Mouse (Mus musculus) CH12.LX (cell line): ENCODE measurements around the gene Tagln3. TPM values are rescaled to one million over a fixed set of nuclear protein-coding genes. Genes with fewer than 3 reads are reported as not detected.

Experiments
- DNase-seq: peaks from one replicate; pipeline ENCODE4 v3.0.0-alpha.2; 2013; ENCODE audit errors: extremely low read depth
- H3K27ac ChIP-seq: 2 replicates; pipeline ENCODE4 v1.5.1; 2012; ENCODE audit warnings: low read depth, mild to moderate bottlenecking, control low read depth, moderate library complexity; ENCODE audit not compliant: insufficient read depth
- H3K27me3 ChIP-seq: replicated peaks from 2 replicates; pipeline ENCODE3; 2012; ENCODE audit warnings: inconsistent platforms
- H3K36me3 ChIP-seq, 2 experiments: replicated peaks in 1 of 2; 2 replicates each; pipeline versions ENCODE3 to v1.6.1; 2012; ENCODE audit warnings: inconsistent platforms in 1 of 2, low read length in 1 of 2, mild to moderate bottlenecking in 1 of 2, mixed read lengths in 1 of 2, moderate library complexity in 1 of 2; ENCODE audit not compliant: control insufficient read depth in 1 of 2, insufficient read depth in 1 of 2
- H3K4me1 ChIP-seq, 2 experiments: 2 replicates each; pipeline ENCODE4 v1.6.1; 2012; ENCODE audit warnings: inconsistent platforms in 1 of 2, moderate library complexity in 1 of 2; ENCODE audit not compliant: insufficient read depth in 2 of 2, control insufficient read depth in 1 of 2
- H3K4me2 ChIP-seq: 2 replicates; pipeline ENCODE4 v1.6.1; 2012; ENCODE audit warnings: low read depth, mild to moderate bottlenecking, control low read depth; ENCODE audit not compliant: poor library complexity, insufficient read depth, severe bottlenecking
- H3K4me3 ChIP-seq, 3 experiments: fragments of 150-350 bp in 1 of 3; sonication (generic) in 1 of 3; replicated peaks in 1 of 3; 2 replicates each; pipeline versions ENCODE3 to v1.5.1; 2011 to 2012; ENCODE audit warnings: low read depth in 2 of 3, low read length in 2 of 3, mild to moderate bottlenecking in 2 of 3, moderate library complexity in 2 of 3, control low read depth in 1 of 3, improper control_type of control experiment in 1 of 3, inconsistent platforms in 1 of 3, mixed read lengths in 1 of 3; ENCODE audit not compliant: poor library complexity in 1 of 3
- H3K79me2 ChIP-seq: replicated peaks from 2 replicates; pipeline ENCODE4 v1.6.1; 2012; ENCODE audit warnings: mild to moderate bottlenecking, moderate library complexity; ENCODE audit not compliant: control insufficient read depth, poor library complexity, insufficient read depth, severe bottlenecking; ENCODE audit errors: extremely low read depth
- H3K9ac ChIP-seq: 2 replicates; pipeline ENCODE4 v1.6.1; 2012; ENCODE audit warnings: low read depth, mild to moderate bottlenecking, control low read depth, moderate library complexity; ENCODE audit not compliant: insufficient read depth
- H3K9me3 ChIP-seq: replicated peaks from 2 replicates; pipeline ENCODE3; 2012; ENCODE audit warnings: low read length, inconsistent platforms, mixed read lengths
- CHD1 ChIP-seq: IDR thresholded peaks from 2 replicates; pipeline ENCODE4 v1.6.1; 2012; ENCODE audit warnings: low read depth, low read length, improper control_type of control experiment, inconsistent platforms
- CHD2 ChIP-seq: IDR thresholded peaks from 2 replicates; pipeline ENCODE4 v1.6.1; 2011; ENCODE audit warnings: low read length, improper control_type of control experiment
- CTCF ChIP-seq, 2 experiments: IDR thresholded peaks in 1 of 2; conservative IDR thresholded peaks in 1 of 2; 2 replicates each; pipeline ENCODE4 v1.5.1; 2011 to 2012; ENCODE audit warnings: low read depth in 2 of 2, low read length in 2 of 2, improper control_type of control experiment in 1 of 2, inconsistent platforms in 1 of 2, mild to moderate bottlenecking in 1 of 2, moderate library complexity in 1 of 2
- ELF1 ChIP-seq: IDR thresholded peaks from 2 replicates; pipeline ENCODE4 v1.6.1; 2014; ENCODE audit warnings: low read depth, mild to moderate bottlenecking, inconsistent platforms, low read length, improper control_type of control experiment
- ETS1 ChIP-seq: conservative IDR thresholded peaks from 2 replicates; pipeline ENCODE4 v1.6.1; 2012; ENCODE audit warnings: low read depth, mild to moderate bottlenecking, inconsistent platforms, low read length, improper control_type of control experiment, moderate library complexity
- IRF4 ChIP-seq: IDR thresholded peaks from 2 replicates; pipeline ENCODE4 v1.6.1; 2014; ENCODE audit warnings: low read depth, mild to moderate bottlenecking, inconsistent platforms, low read length, improper control_type of control experiment
- JUND ChIP-seq: conservative IDR thresholded peaks from 2 replicates; pipeline ENCODE4 v1.6.1; 2011; ENCODE audit warnings: low read depth, low read length, improper control_type of control experiment
- MAZ ChIP-seq: IDR thresholded peaks from 2 replicates; pipeline ENCODE4 v1.6.1; 2012; ENCODE audit warnings: low read depth, mild to moderate bottlenecking, inconsistent platforms, low read length, improper control_type of control experiment, moderate library complexity
- MXI1 ChIP-seq: IDR thresholded peaks from 2 replicates; pipeline ENCODE4 v1.6.1; 2011; ENCODE audit warnings: mild to moderate bottlenecking, low read depth, low read length, improper control_type of control experiment
- MYC ChIP-seq: IDR thresholded peaks from 2 replicates; pipeline ENCODE4 v1.6.1; 2011; ENCODE audit warnings: low read depth, mild to moderate bottlenecking, improper control_type of control experiment, low read length
- NRF1 ChIP-seq: IDR thresholded peaks from 2 replicates; pipeline ENCODE4 v1.6.1; 2014; ENCODE audit warnings: low read depth, mild to moderate bottlenecking, inconsistent platforms, low read length, improper control_type of control experiment, moderate library complexity
- RAD21 ChIP-seq: IDR thresholded peaks from 2 replicates; pipeline ENCODE4 v1.6.1; 2011; ENCODE audit warnings: low read depth, mild to moderate bottlenecking, low read length, improper control_type of control experiment, moderate library complexity
- SMC3 ChIP-seq: IDR thresholded peaks from 2 replicates; pipeline ENCODE4 v1.6.1; 2011; ENCODE audit warnings: low read depth, low read length, improper control_type of control experiment
- TBP ChIP-seq: conservative IDR thresholded peaks from 2 replicates; pipeline ENCODE4 v1.6.1; 2011; ENCODE audit warnings: low read depth, low read length, improper control_type of control experiment
- TCF12 ChIP-seq: IDR thresholded peaks from 2 replicates; pipeline ENCODE4 v1.6.1; 2014; ENCODE audit warnings: low read depth, mild to moderate bottlenecking, inconsistent platforms, low read length, improper control_type of control experiment
- USF1 ChIP-seq: IDR thresholded peaks from 2 replicates; pipeline ENCODE4 v1.6.1; 2014; ENCODE audit warnings: low read depth, mild to moderate bottlenecking, inconsistent platforms, low read length, improper control_type of control experiment
- USF2 ChIP-seq: conservative IDR thresholded peaks from 2 replicates; pipeline ENCODE4 v1.6.1; 2011; ENCODE audit warnings: low read depth, low read length, improper control_type of control experiment
- ZC3H11A ChIP-seq: IDR thresholded peaks from 2 replicates; pipeline ENCODE4 v1.6.1; 2012; ENCODE audit warnings: low read depth, mild to moderate bottlenecking, inconsistent platforms, low read length, improper control_type of control experiment
- ZKSCAN1 ChIP-seq: IDR thresholded peaks from 2 replicates; pipeline ENCODE4 v1.6.1; 2012; ENCODE audit warnings: low read depth, inconsistent platforms, low read length, improper control_type of control experiment, borderline replicate concordance
- ZMIZ1 ChIP-seq: IDR thresholded peaks from 2 replicates; pipeline ENCODE4 v1.6.1; 2012; ENCODE audit warnings: low read depth, mild to moderate bottlenecking, inconsistent platforms, low read length, improper control_type of control experiment
- ZNF384 ChIP-seq: IDR thresholded peaks from 2 replicates; pipeline ENCODE4 v1.6.1; 2012; ENCODE audit warnings: low read depth, low read length, improper control_type of control experiment, inconsistent platforms
- dilution Hi-C: fragments of 300-500 bp; cut with MboI; formaldehyde crosslinking; loops from 2 replicates; pipeline ENCODE4 v1.14.3; 2020; ENCODE audit warnings: low sequenced_read_pairs; ENCODE audit not compliant: extremely low pct_unique_long_range_greater_than_20kb, extremely low pct_ligation_motif_present
- in situ Hi-C: fragments of 300-500 bp; cut with MboI; formaldehyde crosslinking; loops from 3 replicates; pipeline ENCODE4 v1.14.3; 2019; ENCODE audit warnings: low sequenced_read_pairs, low pct_ligation_motif_present, low pct_unique_long_range_greater_than_20kb, mixed read lengths
- polyA plus RNA-seq: library from polyadenylated mRNA; unstranded; fragments of >175 nt; gene quantifications from 2 replicates; pipeline ENCODE4 v1.2.1, GENCODE M21; 2012; ENCODE audit warnings: low read depth; ENCODE audit not compliant: insufficient read length
- total RNA-seq, 2 experiments: library from RNA; depleted of rRNA; stranded (reverse); fragments of 300-350 nt in 1 of 2; fragments of >200 nt in 1 of 2; gene quantifications; 2 replicates each; pipeline ENCODE4 v1.2.3; 2012 to 2014

The Tagln3 gene
- total and polyA plus RNA-seq, 3 experiments: 0.17 to 0.69 (median 0.19) TPM

- Histone ChIP-seq H3K4me3 (no peak overlapping the region), H3K4me1 (peaks cover 2 to 4% of the 10 kb centered on the region in 2 experiments; a peak in 2 of 4 replicates), H3K27me3 (no peaks in the 10 kb centered on the region), H3K9ac (no peak overlapping the region), H3K36me3 (no peaks in the 10 kb centered on the region), H3K4me2 (no peak overlapping the region; the same call in 1 of the 2 replicates), H3K9me3 (no peaks in the 10 kb centered on the region), H3K27ac (no peak overlapping the region), H3K79me2 (no peaks in the 10 kb centered on the region)
- TF ChIP-seq ZNF384: no peak
- no peak for TF ChIP-seq TCF12
- no peak for TF ChIP-seq RAD21
- no peak for TF ChIP-seq ZKSCAN1
- no peak for TF ChIP-seq MAZ
- TF ChIP-seq ETS1: no peak
- TF ChIP-seq CHD1: no peak
- TF ChIP-seq CHD2: no peak
- no peak for TF ChIP-seq USF2
- TF ChIP-seq TBP: no peak
- TF ChIP-seq NRF1: no peak
- in situ Hi-C loops (no loop called here), dilution Hi-C loops (no loop called here)
- DNase-seq: no peak
These were observed 39.1 kb downstream of the Tagln3 start for GRCm38 (mm10) chr16:45685295-45685694.

GRCm38 (mm10) chr16:45684815-45685214 lies 39.6 kb downstream of the Tagln3 start:
- Histone ChIP-seq H3K9me3 (no peaks in the 10 kb centered on the region), H3K27ac (no peak overlapping the region), H3K4me2 (no peak overlapping the region; the same call in 1 of the 2 replicates), H3K79me2 (no peaks in the 10 kb centered on the region), H3K36me3 (no peaks in the 10 kb centered on the region), H3K4me1 (peaks cover 0 to 2% of the 10 kb centered on the region in 2 experiments; a peak in 1 of 4 replicates), H3K4me3 (no peak overlapping the region), H3K9ac (no peak overlapping the region), H3K27me3 (no peaks in the 10 kb centered on the region)
- in situ Hi-C loops (no loop called here), dilution Hi-C loops (no loop called here)
- no peak for TF ChIP-seq MAZ
- peak; percentile 92 for TF ChIP-seq RAD21
- TF ChIP-seq MXI1: no peak; the same call in 1 of the 2 replicates
- peak; percentile 58; the same call in 1 of the 2 replicates for TF ChIP-seq ZC3H11A
- TF ChIP-seq USF1: peak; percentile 15; the same call in 1 of the 2 replicates
- TF ChIP-seq MYC: no peak
- no peak for TF ChIP-seq ELF1
- TF ChIP-seq CTCF (conservative IDR thresholded peaks at IDR 0.05 in 1 of 2, IDR thresholded peaks at IDR 0.05 in 1 of 2; ENCODE audit: low read depth in 2 of 2, low read length in 2 of 2): peak; percentile 82 to 97
- 0 out of 2 replicates have a peak, but pooled peaks have one; percentile 12 for TF ChIP-seq JUND
- 0 out of 2 replicates have a peak, but pooled peaks have one; percentile 39 for TF ChIP-seq IRF4
- no peak for TF ChIP-seq ZMIZ1
- peak; percentile 84 for TF ChIP-seq SMC3
- TF ChIP-seq ZNF384: peak; percentile 65
- DNase-seq: peak; percentile 71
